Mouse (Mus musculus): ENCODE data around the gene Cspg5. TPM values are rescaled to one million over a fixed set of nuclear protein-coding genes. Genes with fewer than 3 reads are reported as not detected.

Gene Cspg5
- polyA plus RNA-seq, 1 experiment from 2014 or later, result 1.9 TPM

GRCm38 (mm10) chr9:110263181-110263580 lies 19.6 kb downstream of the Cspg5 start:
- Histone ChIP-seq H3K4me2 (replicated peaks; ENCODE audit: low read depth, low read length) (no peak overlapping the region), H3K27ac (ENCODE audit: low read length) (no peak overlapping the region), H3K9me3 (ENCODE audit: low read length) (no peaks in the 10 kb centered on the region), H3K4me1 (ENCODE audit: insufficient read depth, low read depth, low read length) (no peaks in the 10 kb centered on the region), H3K27me3 (replicated peaks; ENCODE audit: insufficient read depth, low read length) (no peaks in the 10 kb centered on the region), H3K9ac (replicated peaks; ENCODE audit: low read depth) (no peak overlapping the region), H3K36me3 (ENCODE audit: insufficient read depth, low read length) (no peaks in the 10 kb centered on the region), H3K4me3 (ENCODE audit: low read depth, low read length) (no peak overlapping the region)
- TF ChIP-seq EP300 (IDR thresholded peaks at IDR 0.05) (no peak), CTCF (IDR thresholded peaks at IDR 0.05) (no peak)
- 80% methylated on average over 8 of the region's 8 CpGs for WGBS
- no peak for ATAC-seq
- DNase-seq (ENCODE audit: low spot score), result no peak

DNA sequence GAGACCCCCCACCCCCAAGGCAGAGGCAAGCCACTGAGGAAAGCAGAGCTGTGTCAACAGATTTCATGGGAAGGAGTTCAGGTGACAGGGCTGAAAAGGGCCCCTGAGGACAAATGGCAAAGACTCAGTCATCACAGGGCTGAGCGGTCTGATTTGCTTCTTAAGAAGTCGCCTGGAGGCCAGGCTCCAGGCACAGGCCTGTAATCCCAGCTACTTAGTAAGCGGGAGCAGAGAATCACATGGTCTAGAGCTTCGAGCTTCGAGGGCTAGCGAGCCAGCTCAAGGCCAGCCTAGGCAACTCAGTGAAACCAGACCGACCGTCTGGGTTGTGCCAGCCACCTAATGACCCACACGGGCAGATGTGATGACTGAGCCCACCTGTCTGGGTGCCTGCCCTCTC lies 21.4 kb downstream of the Cspg5 start:
- 79% methylated on average over 9 of the region's 9 CpGs for WGBS

DNA sequence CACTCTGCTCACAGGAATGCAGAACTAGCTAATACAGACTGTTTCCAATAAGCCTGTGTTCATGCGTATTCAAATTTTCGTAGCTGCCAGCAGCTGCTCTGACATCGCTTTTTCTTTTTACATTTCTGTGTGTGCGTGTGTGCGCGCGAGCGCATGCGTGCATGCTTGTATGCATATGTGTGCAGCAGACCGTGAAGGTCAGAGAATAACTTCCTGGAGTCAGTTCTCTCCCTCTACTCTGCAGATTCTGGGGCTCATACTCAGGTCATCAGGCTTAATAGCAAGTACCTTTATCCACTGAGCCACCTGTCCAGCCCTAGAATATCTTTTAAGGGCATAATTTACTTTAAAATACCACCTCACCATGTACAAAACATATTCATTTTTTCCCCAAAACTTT lies 24.8 kb downstream of the Cspg5 start:
- no peak for TF ChIP-seq CTCF (IDR thresholded peaks at IDR 0.05)
- no peak for TF ChIP-seq EP300 (IDR thresholded peaks at IDR 0.05)
- Histone ChIP-seq H3K4me3 (ENCODE audit: low read depth, low read length) (no peak overlapping the region), H3K27me3 (replicated peaks; ENCODE audit: insufficient read depth, low read length) (no peaks in the 10 kb centered on the region), H3K4me1 (ENCODE audit: insufficient read depth, low read depth, low read length) (no peaks in the 10 kb centered on the region), H3K27ac (ENCODE audit: low read length) (no peak overlapping the region), H3K9me3 (ENCODE audit: low read length) (no peaks in the 10 kb centered on the region), H3K4me2 (replicated peaks; ENCODE audit: low read depth, low read length) (no peak overlapping the region), H3K36me3 (ENCODE audit: insufficient read depth, low read length) (no peaks in the 10 kb centered on the region), H3K9ac (replicated peaks; ENCODE audit: low read depth) (no peak overlapping the region)
- WGBS, result 93% methylated on average over 10 of the region's 10 CpGs
- no peak for ATAC-seq
- DNase-seq (ENCODE audit: low spot score), result no peak

More for the DNA sequence above, 21.4 kb downstream of the Cspg5 start:
- no peak for TF ChIP-seq EP300 (IDR thresholded peaks at IDR 0.05)
- no peak for TF ChIP-seq CTCF (IDR thresholded peaks at IDR 0.05)
- DNase-seq (ENCODE audit: low spot score), result no peak
- H3K27me3 ChIP-seq (replicated peaks; ENCODE audit: insufficient read depth, low read length), result no peaks in the 10 kb centered on the region
- no peak overlapping the region for H3K4me3 ChIP-seq (ENCODE audit: low read depth, low read length)
- H3K9ac ChIP-seq (replicated peaks; ENCODE audit: low read depth), result no peak overlapping the region
- H3K27ac ChIP-seq (ENCODE audit: low read length), result no peak overlapping the region
- no peak for ATAC-seq
- H3K36me3 ChIP-seq (ENCODE audit: insufficient read depth, low read length), result no peaks in the 10 kb centered on the region
- H3K4me1 ChIP-seq (ENCODE audit: insufficient read depth, low read depth, low read length), result no peaks in the 10 kb centered on the region
- no peak overlapping the region for H3K4me2 ChIP-seq (replicated peaks; ENCODE audit: low read depth, low read length)
- H3K9me3 ChIP-seq (ENCODE audit: low read length), result no peaks in the 10 kb centered on the region

GRCm38 (mm10) chr9:110272330-110272729 lies 28.7 kb downstream of the Cspg5 start:
- 88% methylated on average over 3 of the region's 3 CpGs for WGBS
- H3K36me3 ChIP-seq (ENCODE audit: insufficient read depth, low read length), result no peaks in the 10 kb centered on the region
- H3K9ac ChIP-seq (replicated peaks; ENCODE audit: low read depth), result no peak overlapping the region
- H3K9me3 ChIP-seq (ENCODE audit: low read length), result no peaks in the 10 kb centered on the region
- no peak overlapping the region for H3K27ac ChIP-seq (ENCODE audit: low read length)
- H3K4me2 ChIP-seq (replicated peaks; ENCODE audit: low read depth, low read length), result no peak overlapping the region
- no peak overlapping the region for H3K4me3 ChIP-seq (ENCODE audit: low read depth, low read length)
- TF ChIP-seq CTCF (IDR thresholded peaks at IDR 0.05) (no peak), EP300 (IDR thresholded peaks at IDR 0.05) (no peak)
- no peaks in the 10 kb centered on the region for H3K4me1 ChIP-seq (ENCODE audit: insufficient read depth, low read depth, low read length)
- no peaks in the 10 kb centered on the region for H3K27me3 ChIP-seq (replicated peaks; ENCODE audit: insufficient read depth, low read length)
- ATAC-seq (no peak), DNase-seq (ENCODE audit: low spot score) (no peak)

- Histone ChIP-seq H3K4me3 (ENCODE audit: low read depth, low read length) (no peak overlapping the region), H3K9me3 (ENCODE audit: low read length) (no peaks in the 10 kb centered on the region), H3K4me1 (ENCODE audit: insufficient read depth, low read depth, low read length) (no peaks in the 10 kb centered on the region), H3K27ac (ENCODE audit: low read length) (no peak overlapping the region), H3K9ac (replicated peaks; ENCODE audit: low read depth) (no peak overlapping the region), H3K36me3 (ENCODE audit: insufficient read depth, low read length) (no peaks in the 10 kb centered on the region), H3K27me3 (replicated peaks; ENCODE audit: insufficient read depth, low read length) (no peaks in the 10 kb centered on the region), H3K4me2 (replicated peaks; ENCODE audit: low read depth, low read length) (no peak overlapping the region)
- DNase-seq (ENCODE audit: low spot score) (no peak), ATAC-seq (no peak)
- 41% methylated on average over 4 of the region's 4 CpGs for WGBS
- TF ChIP-seq CTCF (IDR thresholded peaks at IDR 0.05) (no peak), EP300 (IDR thresholded peaks at IDR 0.05) (no peak)
Observed at GRCm38 (mm10) chr9:110273507-110273906, 29.9 kb downstream of the Cspg5 start.

GRCm38 (mm10) chr9:110275882-110276281 lies 32.3 kb downstream of the Cspg5 start:
- H3K4me2 ChIP-seq (replicated peaks; ENCODE audit: low read depth, low read length), result no peak overlapping the region
- H3K36me3 ChIP-seq (ENCODE audit: insufficient read depth, low read length), result no peaks in the 10 kb centered on the region
- H3K27me3 ChIP-seq (replicated peaks; ENCODE audit: insufficient read depth, low read length), result no peaks in the 10 kb centered on the region
- H3K9ac ChIP-seq (replicated peaks; ENCODE audit: low read depth), result no peak overlapping the region
- DNase-seq (ENCODE audit: low spot score), result no peak
- no peak overlapping the region for H3K27ac ChIP-seq (ENCODE audit: low read length)
- ATAC-seq, result no peak
- WGBS, result 67% methylated on average over 5 of the region's 5 CpGs
- H3K9me3 ChIP-seq (ENCODE audit: low read length), result no peaks in the 10 kb centered on the region
- no peak overlapping the region for H3K4me3 ChIP-seq (ENCODE audit: low read depth, low read length)
- TF ChIP-seq EP300 (IDR thresholded peaks at IDR 0.05) (no peak), CTCF (IDR thresholded peaks at IDR 0.05) (no peak)
- no peaks in the 10 kb centered on the region for H3K4me1 ChIP-seq (ENCODE audit: insufficient read depth, low read depth, low read length)

GRCm38 (mm10) chr9:110277431-110277881 lies 33.9 kb downstream of the Cspg5 start:
- Histone ChIP-seq H3K27ac (ENCODE audit: low read length) (no peak overlapping the region), H3K27me3 (replicated peaks; ENCODE audit: insufficient read depth, low read length) (no peaks in the 10 kb centered on the region), H3K36me3 (ENCODE audit: insufficient read depth, low read length) (no peaks in the 10 kb centered on the region), H3K4me2 (replicated peaks; ENCODE audit: low read depth, low read length) (no peak overlapping the region), H3K9ac (replicated peaks; ENCODE audit: low read depth) (no peak overlapping the region), H3K4me1 (ENCODE audit: insufficient read depth, low read depth, low read length) (no peaks in the 10 kb centered on the region), H3K9me3 (ENCODE audit: low read length) (no peaks in the 10 kb centered on the region), H3K4me3 (ENCODE audit: low read depth, low read length) (no peak overlapping the region)
- 45% methylated on average over 8 of the region's 8 CpGs for WGBS
- TF ChIP-seq EP300 (IDR thresholded peaks at IDR 0.05) (no peak), CTCF (IDR thresholded peaks at IDR 0.05) (no peak)
- ATAC-seq, result no peak
- no peak for DNase-seq (ENCODE audit: low spot score)
